Mouse (Mus musculus) MEL (cell line): ENCODE measurements around the gene Gucd1.
"Not testable (repeated sequence)": the region's sequence is repeated elsewhere in the genome, so short reads cannot be mapped to it uniquely, and the experiment has no call there.

Experiments
- CTCF ChIP-seq, 3 experiments: IDR thresholded peaks in 2 of 3; conservative IDR thresholded peaks in 1 of 3; 2 replicates each; pipeline ENCODE4 v1.5.1; 2011 to 2012; ENCODE audit warnings: low read length in 3 of 3, low read depth in 2 of 3, mild to moderate bottlenecking in 2 of 3, improper control_type of control experiment in 1 of 3, inconsistent platforms in 1 of 3, mixed read lengths in 1 of 3, moderate library complexity in 1 of 3; ENCODE audit not compliant: control insufficient read depth in 1 of 3, insufficient read depth in 1 of 3, poor library complexity in 1 of 3, severe bottlenecking in 1 of 3
- EP300 ChIP-seq, 2 experiments: IDR thresholded peaks; 2 replicates each; pipeline ENCODE4 v1.6.1; 2011; ENCODE audit warnings: improper control_type of control experiment in 2 of 2, low read length in 2 of 2, low read depth in 1 of 2, mild to moderate bottlenecking in 1 of 2
- MAFK ChIP-seq: IDR thresholded peaks from 2 replicates; pipeline ENCODE4 v1.6.1; 2011; ENCODE audit warnings: low read depth, mild to moderate bottlenecking, low read length, improper control_type of control experiment, borderline replicate concordance
- RCOR1 ChIP-seq: IDR thresholded peaks from 2 replicates; pipeline ENCODE4 v1.6.1; 2012; ENCODE audit warnings: low read depth, mild to moderate bottlenecking, inconsistent platforms, low read length, improper control_type of control experiment
- SIN3A ChIP-seq: IDR thresholded peaks from 2 replicates; pipeline ENCODE4 v1.6.1; 2012; ENCODE audit warnings: low read length, improper control_type of control experiment, inconsistent platforms
- ZMIZ1 ChIP-seq: IDR thresholded peaks from 2 replicates; pipeline ENCODE4 v1.6.1; 2012; ENCODE audit warnings: low read depth, mild to moderate bottlenecking, inconsistent platforms, low read length, improper control_type of control experiment, moderate library complexity
- ZNF384 ChIP-seq: IDR thresholded peaks from 2 replicates; pipeline ENCODE4 v1.6.1; 2012; ENCODE audit warnings: low read depth, mild to moderate bottlenecking, inconsistent platforms, low read length, improper control_type of control experiment

DNA sequence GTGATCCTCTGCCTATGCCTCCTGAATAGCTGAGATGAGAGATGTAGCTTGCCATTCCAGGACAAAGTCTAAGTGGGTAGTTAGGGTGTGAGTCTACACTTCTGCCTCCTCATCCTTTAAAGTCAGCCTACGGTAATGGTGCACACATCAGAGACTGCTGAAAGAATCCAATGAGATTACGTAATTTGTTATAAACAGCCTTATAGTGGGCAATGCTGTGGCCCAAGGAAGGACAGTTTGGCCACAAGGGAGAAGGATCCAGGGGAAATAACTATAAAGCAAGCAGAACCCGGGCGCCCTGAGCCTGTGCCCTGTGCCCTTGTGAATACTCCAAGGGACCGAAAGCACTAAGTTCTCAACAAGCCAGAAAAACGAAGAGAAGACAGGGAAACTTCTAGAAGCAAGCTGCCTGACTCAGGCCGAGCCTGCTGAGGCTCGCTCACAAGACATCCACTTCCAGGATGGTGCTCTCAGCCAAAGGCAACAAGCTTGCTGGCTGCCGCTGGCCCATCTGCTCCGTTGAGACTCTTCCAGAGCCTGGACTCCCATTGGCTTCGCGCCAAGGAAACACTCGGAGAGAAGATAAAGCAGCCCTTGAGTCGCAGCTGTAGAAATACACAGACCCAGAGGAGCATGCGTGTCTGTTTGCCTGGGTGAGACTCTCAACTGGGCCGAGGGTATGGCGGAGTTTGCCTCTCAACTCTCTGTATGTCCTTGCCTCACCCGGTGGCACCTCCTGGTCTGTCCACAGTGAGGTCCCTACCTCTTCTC, 61.5 kb downstream of the Gucd1 start:
- TF ChIP-seq CTCF (IDR thresholded peaks at IDR 0.05 in 2 of 3, conservative IDR thresholded peaks at IDR 0.05 in 1 of 3; ENCODE audit: control insufficient read depth in 1 of 3, insufficient read depth in 1 of 3, low read depth in 2 of 3, low read length in 3 of 3, poor library complexity in 1 of 3, severe bottlenecking in 1 of 3); MAFK; EP300 (IDR thresholded peaks at IDR 0.05; ENCODE audit: low read depth in 1 of 2, low read length in 2 of 2); ZNF384; RCOR1; ZMIZ1; SIN3A: not testable (repeated sequence)
